Mouse (Mus musculus) heart, embryonic 12.5 days (tissue): ENCODE measurements around the gene Pcbd1. TPM values are rescaled to one million over a fixed set of nuclear protein-coding genes. Genes with fewer than 3 reads are reported as not detected.

Source experiments
- microRNA-seq: library from miRNA; unstranded; fragments of <30 nt; microRNA quantifications from one replicate; pipeline ENCODE4, GENCODE M21; 2017
- polyA plus RNA-seq: library from polyadenylated mRNA; unstranded; fragments of >200 nt; fragmentation: Nextera tagmentation; extraction: Ambion mirVana; gene quantifications from 2 replicates; pipeline ENCODE4 v1.2.1, GENCODE M21; 2016

The Pcbd1 gene
- polyA plus RNA-seq, 1 experiment from 2014 or later = 69.1 TPM

Small RNA genes lying within 50 kb of the gene (microRNA-seq; reads per million reads assigned to microRNA genes)
- not detected for gene Gm44308

Other genes starting within 250 kb of the Pcbd1 start
- 37.0 and 39.1 TPM in 2 replicates for gene Sgpl1, start 58.4 kb downstream of the Pcbd1 start, polyA plus RNA-seq
- not detected in 2 replicates for gene Tbata, start 82.6 kb downstream of the Pcbd1 start, polyA plus RNA-seq
- gene Adamts14, start 184.1 kb downstream of the Pcbd1 start, polyA plus RNA-seq = 1.1 and 1.2 TPM in 2 replicates
- 0.10 TPM in 1 of 2 replicates, not detected in the other for gene Prf1, start 208.5 kb downstream of the Pcbd1 start, polyA plus RNA-seq